Mouse (Mus musculus) heart, embryonic 11.5 days (tissue): ENCODE measurements at regions not wholly inside any gene's neighbourhood (a gene's known extent, or its start where the extent isn't known, plus 50 kb on each side); places are given as distances from the start of the nearest gene placed in this dataset.

ENCODE experiments used
- ATAC-seq: fragments of 200-750 bp; cut with Nextera tagmentation; replicated peaks from 2 replicates; pipeline ENCODE4 v1.8.0; 2017; ENCODE audit warnings: moderate library complexity; ENCODE audit not compliant: insufficient number of reproducible peaks, low FRiP score, low TSS enrichment
- H3K27ac ChIP-seq: fragments of 300-500 bp; sonication (generic); 2 replicates; pipeline ENCODE4 v1.5.1; 2014; ENCODE audit warnings: mild to moderate bottlenecking, low read depth, low read length
- H3K27me3 ChIP-seq: fragments of 300-500 bp; sonication (generic); 2 replicates; pipeline ENCODE4 v1.6.1; 2014; ENCODE audit warnings: mild to moderate bottlenecking, low read length, mixed read lengths; ENCODE audit not compliant: control insufficient read depth, insufficient read depth
- H3K36me3 ChIP-seq: fragments of 300-500 bp; sonication (generic); 2 replicates; pipeline ENCODE4 v1.6.1; 2014; ENCODE audit warnings: mild to moderate bottlenecking, low read length, moderate library complexity, mixed read lengths; ENCODE audit not compliant: control insufficient read depth, insufficient read depth
- H3K4me1 ChIP-seq: fragments of 300-500 bp; sonication (generic); 2 replicates; pipeline ENCODE4 v1.6.1; 2014; ENCODE audit warnings: low read length; ENCODE audit not compliant: control insufficient read depth, insufficient read depth
- H3K4me2 ChIP-seq: fragments of 300-500 bp; sonication (generic); 2 replicates; pipeline ENCODE4 v1.6.1; 2014; ENCODE audit warnings: mild to moderate bottlenecking, moderate library complexity
- H3K4me3 ChIP-seq: fragments of 300-500 bp; sonication (generic); 2 replicates; pipeline ENCODE4 v1.5.1; 2014; ENCODE audit warnings: low read depth, low read length
- H3K9ac ChIP-seq: fragments of 300-500 bp; sonication (generic); 2 replicates; pipeline ENCODE4 v1.6.1; 2014; ENCODE audit warnings: mild to moderate bottlenecking, low read depth, low read length, moderate library complexity
- H3K9me3 ChIP-seq: fragments of 300-500 bp; sonication (generic); replicated peaks from 2 replicates; pipeline ENCODE4 v1.6.1; 2016; ENCODE audit warnings: low read length; ENCODE audit not compliant: control insufficient read depth
- WGBS: fragments of 180-500 bp; shearing (Covaris S2); extraction: QIAGEN DNeasy Blood & Tissue Kit; methylation state at CpG from one replicate; pipeline ENCODE4 v1.1.7; 2014; ENCODE audit not compliant: insufficient replicate concordance; 5-methylcytosine and 5-hydroxymethylcytosine counted together

DNA sequence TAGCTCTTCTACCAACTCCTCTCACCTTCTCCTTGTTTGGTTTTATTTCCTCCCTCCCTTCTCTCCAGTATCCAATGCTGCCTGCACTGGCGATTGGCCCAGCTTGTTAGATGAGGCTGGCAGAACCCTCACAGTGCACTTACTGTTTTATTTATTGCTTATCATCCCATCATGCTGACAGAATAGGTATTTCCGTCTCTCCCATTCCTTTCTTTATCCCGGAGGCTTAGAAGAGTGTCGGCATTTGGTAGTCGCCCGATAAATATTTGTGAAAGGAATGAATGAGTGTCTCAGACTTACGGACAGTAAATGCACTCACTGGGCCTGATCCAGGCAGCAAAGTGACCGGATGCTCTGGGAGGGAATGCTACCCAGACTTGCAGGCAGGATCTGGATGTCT lies 123.8 kb upstream of the Sh3bp4 start:
- ATAC-seq, result no peak
- Histone ChIP-seq H3K27ac (no peak overlapping the region), H3K4me2 (no peak overlapping the region), H3K9me3 (no peaks in the 10 kb centered on the region; the same call in 1 of the 2 replicates), H3K9ac (no peak overlapping the region), H3K27me3 (no peaks in the 10 kb centered on the region), H3K4me3 (no peak overlapping the region), H3K36me3 (no peaks in the 10 kb centered on the region), H3K4me1 (no peaks in the 10 kb centered on the region)
- 74% methylated on average over 8 of the region's 8 CpGs for WGBS

DNA sequence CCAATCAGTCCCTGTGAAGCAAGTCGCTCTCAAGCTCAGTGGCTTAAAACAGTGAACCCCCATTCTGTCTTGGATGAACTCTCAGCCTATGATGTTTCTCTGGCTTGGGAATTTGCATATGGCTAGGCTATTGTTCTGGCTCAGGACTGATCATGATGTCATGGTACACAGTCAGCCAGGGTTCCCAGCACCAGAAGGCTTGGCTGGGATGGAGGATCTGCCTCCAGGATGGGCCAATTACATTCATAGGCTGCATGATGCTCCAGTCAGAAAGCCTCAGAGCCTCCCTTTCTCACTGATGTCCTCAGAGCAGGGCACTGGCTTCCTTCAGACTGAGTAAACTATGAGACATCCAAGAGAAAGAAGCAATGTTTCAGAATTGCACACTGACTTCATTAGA lies 120.3 kb upstream of the Sh3bp4 start:
- no peaks in the 10 kb centered on the region for H3K27me3 ChIP-seq
- H3K4me1 ChIP-seq, result no peaks in the 10 kb centered on the region
- H3K9ac ChIP-seq, result no peak overlapping the region
- ATAC-seq, result no peak
- no peaks in the 10 kb centered on the region for H3K36me3 ChIP-seq
- WGBS, result 74% methylated on average over 1 of the region's 1 CpGs
- H3K27ac ChIP-seq, result no peak overlapping the region
- no peaks in the 10 kb centered on the region; the same call in 1 of the 2 replicates for H3K9me3 ChIP-seq
- no peak overlapping the region for H3K4me2 ChIP-seq
- H3K4me3 ChIP-seq, result no peak overlapping the region

DNA sequence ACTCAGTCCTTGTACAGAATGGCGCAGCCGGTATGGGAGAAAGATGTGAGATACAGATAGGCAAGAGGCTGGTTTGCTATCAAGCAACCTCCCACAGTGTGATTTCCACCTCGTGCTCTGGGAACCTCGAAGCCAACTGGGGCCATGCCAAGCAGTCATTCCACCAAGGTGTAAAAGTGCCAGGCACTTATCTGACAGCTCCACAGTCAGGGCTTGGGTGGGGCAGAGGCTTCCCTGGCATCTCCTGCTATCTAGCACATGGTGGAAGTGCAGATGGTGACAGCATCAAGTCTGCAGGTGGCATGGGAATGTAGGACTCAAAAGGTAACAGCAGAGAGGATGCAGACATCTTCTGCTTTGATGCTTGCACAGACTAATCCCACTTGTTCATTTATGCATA lies 116.7 kb upstream of the Sh3bp4 start:
- Histone ChIP-seq H3K4me1 (no peaks in the 10 kb centered on the region), H3K9me3 (no peaks in the 10 kb centered on the region; the same call in 1 of the 2 replicates), H3K36me3 (no peaks in the 10 kb centered on the region), H3K27me3 (no peaks in the 10 kb centered on the region), H3K9ac (no peak overlapping the region), H3K27ac (no peak overlapping the region), H3K4me3 (no peak overlapping the region), H3K4me2 (no peak overlapping the region)
- WGBS, result 73% methylated on average over 4 of the region's 4 CpGs
- ATAC-seq, result no peak

DNA sequence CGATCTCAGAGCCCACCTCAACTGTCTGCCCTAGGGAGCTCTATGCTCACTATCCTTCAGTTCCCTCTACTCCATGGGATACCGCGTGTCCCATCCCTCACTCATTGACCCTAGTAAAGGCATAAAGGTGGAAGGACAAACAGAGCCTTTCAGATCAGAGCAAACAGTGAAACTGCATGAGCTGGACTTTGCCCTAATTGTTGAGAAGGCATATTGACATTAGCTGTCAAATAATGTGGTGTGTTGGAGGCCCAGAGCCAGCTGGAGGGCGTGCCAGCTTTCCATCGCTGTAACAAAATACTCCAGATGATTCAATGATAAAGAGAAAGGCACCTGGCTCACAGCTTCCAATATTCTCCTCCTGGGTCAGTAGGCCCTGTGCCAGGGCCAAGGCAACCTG lies 115.4 kb upstream of the Sh3bp4 start:
- Histone ChIP-seq H3K27me3 (no peaks in the 10 kb centered on the region), H3K4me1 (no peaks in the 10 kb centered on the region), H3K27ac (no peak overlapping the region), H3K4me3 (no peak overlapping the region), H3K36me3 (no peaks in the 10 kb centered on the region), H3K9me3 (no peaks in the 10 kb centered on the region), H3K9ac (no peak overlapping the region), H3K4me2 (no peak overlapping the region)
- 81% methylated on average over 5 of the region's 5 CpGs for WGBS
- no peak for ATAC-seq

DNA sequence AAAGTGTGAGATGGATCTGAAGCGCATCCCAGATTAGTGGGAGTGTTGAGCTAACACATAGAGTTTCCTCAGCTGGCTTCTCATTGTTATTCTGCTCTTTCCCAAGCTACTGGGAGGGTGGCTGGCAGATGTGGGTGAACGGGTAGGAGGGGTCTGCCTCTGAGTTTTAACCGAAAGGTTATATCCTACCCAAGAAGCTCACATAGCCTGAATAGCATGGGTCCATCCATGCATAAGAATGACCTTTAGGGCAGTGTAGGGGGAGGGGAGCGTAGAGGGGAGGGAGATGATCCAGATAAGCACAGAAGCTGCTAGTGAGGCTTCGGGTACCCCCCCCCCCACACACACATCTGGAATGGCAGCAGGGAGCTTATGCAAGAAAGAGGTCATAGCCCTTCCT lies 113.2 kb upstream of the Sh3bp4 start:
- ATAC-seq, result no peak
- Histone ChIP-seq H3K4me2 (no peak overlapping the region), H3K4me1 (no peaks in the 10 kb centered on the region), H3K9ac (no peak overlapping the region), H3K27me3 (no peaks in the 10 kb centered on the region), H3K27ac (no peak overlapping the region), H3K4me3 (no peak overlapping the region), H3K9me3 (no peaks in the 10 kb centered on the region), H3K36me3 (no peaks in the 10 kb centered on the region)
- 62% methylated on average over 5 of the region's 5 CpGs for WGBS

DNA sequence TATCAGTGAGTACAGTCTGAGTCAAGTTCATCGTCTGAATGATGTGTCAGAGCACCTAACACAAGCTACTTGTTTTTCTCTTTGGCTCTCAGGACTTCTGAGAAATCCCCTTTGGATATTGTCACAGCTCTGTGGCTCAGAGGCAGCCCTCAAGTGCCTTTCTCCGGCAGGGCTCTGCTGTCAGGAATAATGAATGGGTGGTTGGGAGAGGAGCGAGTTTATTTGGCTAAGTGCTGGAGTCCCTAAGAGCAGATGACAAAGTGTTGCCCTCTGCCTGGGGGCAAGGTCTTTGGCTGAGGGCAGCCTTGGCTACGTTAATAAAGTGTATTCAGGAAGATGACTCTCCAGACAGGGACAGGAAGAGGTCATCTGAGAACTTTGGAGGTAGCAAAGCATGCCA lies 110.5 kb upstream of the Sh3bp4 start:
- H3K9me3 ChIP-seq, result no peaks in the 10 kb centered on the region
- no peak overlapping the region for H3K4me3 ChIP-seq
- H3K9ac ChIP-seq, result no peak overlapping the region
- no peak overlapping the region for H3K27ac ChIP-seq
- H3K4me1 ChIP-seq, result no peaks in the 10 kb centered on the region
- no peaks in the 10 kb centered on the region for H3K27me3 ChIP-seq
- no peak overlapping the region for H3K4me2 ChIP-seq
- H3K36me3 ChIP-seq, result no peaks in the 10 kb centered on the region
- 37% methylated on average over 4 of the region's 4 CpGs for WGBS
- no peak for ATAC-seq

DNA sequence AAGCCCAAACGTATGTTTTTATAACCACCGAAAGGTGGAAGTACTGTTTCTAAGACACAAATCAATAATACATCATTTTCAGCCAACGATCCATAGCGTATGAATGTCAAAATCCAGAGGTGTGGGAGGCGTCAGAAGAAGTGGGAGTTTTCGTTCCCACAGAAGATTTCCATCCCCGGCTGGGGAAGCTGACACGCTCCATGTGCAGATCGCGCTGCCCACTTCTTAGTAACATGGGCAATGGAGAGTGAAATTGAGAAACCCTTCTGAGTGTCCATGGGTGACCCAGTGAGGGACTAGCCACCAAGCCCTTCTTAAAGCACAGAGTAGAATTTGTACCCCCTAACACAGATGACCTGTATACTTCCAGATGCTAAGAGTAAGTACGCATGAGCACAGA lies 110.1 kb upstream of the Sh3bp4 start:
- Histone ChIP-seq H3K27me3 (no peaks in the 10 kb centered on the region), H3K4me2 (no peak overlapping the region), H3K9ac (no peak overlapping the region), H3K4me1 (no peaks in the 10 kb centered on the region), H3K36me3 (no peaks in the 10 kb centered on the region), H3K27ac (no peak overlapping the region), H3K9me3 (no peaks in the 10 kb centered on the region), H3K4me3 (no peak overlapping the region)
- ATAC-seq, result no peak
- 81% methylated on average over 11 of the region's 11 CpGs for WGBS

DNA sequence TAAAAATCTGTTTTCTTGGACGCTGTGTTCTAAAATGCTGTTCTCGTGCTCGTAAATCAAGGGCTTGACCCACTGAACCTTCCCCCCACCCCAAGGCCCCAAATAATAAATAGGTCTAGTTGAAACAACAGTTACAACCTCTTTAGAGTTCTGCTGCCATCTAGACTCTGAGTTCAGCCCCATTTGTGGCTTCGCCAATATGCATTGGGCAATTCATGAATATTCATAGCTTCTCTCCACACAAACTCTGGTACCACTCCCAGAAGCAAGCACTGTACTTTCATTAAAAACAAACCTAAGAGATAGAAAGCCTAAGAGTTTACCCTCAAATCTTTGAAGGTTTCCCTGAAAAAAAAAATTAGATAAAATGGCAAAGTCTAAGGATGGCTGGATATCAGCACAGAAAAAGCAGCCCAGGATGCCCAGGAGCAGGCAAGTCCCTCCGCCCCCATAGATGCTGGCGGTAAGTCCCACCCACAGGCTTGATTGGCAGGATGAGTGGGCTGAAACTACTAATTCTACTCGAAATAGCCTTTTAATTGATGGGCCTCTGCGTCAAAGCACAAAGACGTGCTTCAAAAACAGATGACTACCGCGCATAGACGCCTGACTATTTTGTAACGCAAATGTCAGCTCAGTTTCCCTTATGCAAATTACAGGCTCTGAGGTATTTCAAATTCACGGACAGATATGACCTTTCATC lies 106.0 kb upstream of the Sh3bp4 start:
- ATAC-seq, result no peak
- Histone ChIP-seq H3K36me3 (no peaks in the 10 kb centered on the region), H3K4me1 (no peaks in the 10 kb centered on the region), H3K27ac (no peak overlapping the region), H3K9me3 (no peaks in the 10 kb centered on the region), H3K4me3 (no peak overlapping the region), H3K9ac (no peak overlapping the region), H3K27me3 (no peaks in the 10 kb centered on the region), H3K4me2 (no peak overlapping the region)
- WGBS, result 86% methylated on average over 14 of the region's 14 CpGs

DNA sequence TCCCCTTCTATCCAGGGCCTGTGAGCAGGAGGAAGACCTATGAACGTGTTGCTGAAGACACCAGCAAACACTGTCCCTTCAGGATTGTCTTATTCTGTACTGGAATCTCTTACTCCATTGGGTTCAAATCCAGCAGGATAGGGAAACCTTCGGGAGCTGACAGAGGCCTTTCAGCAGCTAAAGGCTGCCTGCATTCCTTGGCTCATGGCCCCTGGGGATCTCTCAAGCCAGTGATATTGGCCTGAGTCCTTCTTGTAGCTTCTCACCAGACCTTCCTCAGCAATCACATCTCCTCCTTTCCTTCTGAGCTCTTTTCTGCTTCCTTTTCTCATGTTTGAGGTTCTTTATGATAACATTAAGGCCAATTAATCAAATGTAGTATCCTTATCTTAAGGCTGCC lies 103.8 kb upstream of the Sh3bp4 start:
- no peaks in the 10 kb centered on the region for H3K27me3 ChIP-seq
- H3K27ac ChIP-seq, result no peak overlapping the region
- WGBS, result 49% methylated on average over 2 of the region's 2 CpGs
- no peak overlapping the region for H3K4me2 ChIP-seq
- no peaks in the 10 kb centered on the region for H3K9me3 ChIP-seq
- no peak overlapping the region for H3K4me3 ChIP-seq
- H3K9ac ChIP-seq, result no peak overlapping the region
- no peaks in the 10 kb centered on the region for H3K4me1 ChIP-seq
- no peak for ATAC-seq
- no peaks in the 10 kb centered on the region for H3K36me3 ChIP-seq
